Mouse (Mus musculus) spleen, adult 2 months (tissue): ENCODE results near the gene Serinc3. TPM values are rescaled to one million over a fixed set of nuclear protein-coding genes. Genes with fewer than 3 reads are reported as not detected.

Experiments
- DNase-seq, 2 experiments: peaks; one replicate each; pipeline versions ENCODE4 v3.0.0 to v3.0.0-alpha.2; 2012 to 2021; ENCODE audit warnings: low spot score in 2 of 2, low read depth in 1 of 2
- H3K27ac ChIP-seq: fragments of 200-500 bp; 2 replicates; pipeline ENCODE4 v1.5.1; 2012; ENCODE audit warnings: low read length, inconsistent platforms; ENCODE audit not compliant: insufficient read depth
- H3K27me3 ChIP-seq: fragments of 200-500 bp; 2 replicates; pipeline ENCODE4 v1.6.1; 2012; ENCODE audit warnings: mild to moderate bottlenecking, moderate library complexity, low read length, inconsistent platforms; ENCODE audit not compliant: control insufficient read depth, insufficient read depth
- H3K36me3 ChIP-seq: fragments of 200-500 bp; 2 replicates; pipeline ENCODE4 v1.6.1; 2012; ENCODE audit warnings: mild to moderate bottlenecking, low read length, inconsistent platforms; ENCODE audit not compliant: control insufficient read depth, insufficient read depth
- H3K4me1 ChIP-seq: fragments of 200-500 bp; 2 replicates; pipeline ENCODE4 v1.6.1; 2011; ENCODE audit warnings: inconsistent platforms; ENCODE audit not compliant: control insufficient read depth, insufficient read depth, insufficient read length
- H3K4me3 ChIP-seq: fragments of 200-500 bp; 2 replicates; pipeline ENCODE4 v1.5.1; 2011; ENCODE audit warnings: mild to moderate bottlenecking, inconsistent platforms; ENCODE audit not compliant: insufficient read depth, insufficient read length; ENCODE audit errors: extremely low read depth
- CTCF ChIP-seq: fragments of 200-500 bp; IDR thresholded peaks from 2 replicates; pipeline ENCODE4 v1.5.1; 2011; ENCODE audit warnings: mild to moderate bottlenecking, inconsistent platforms; ENCODE audit not compliant: insufficient read depth, insufficient read length, insufficient replicate concordance; ENCODE audit errors: extremely low read depth
- POLR2A ChIP-seq: fragments of 200-500 bp; IDR thresholded peaks from 2 replicates; pipeline ENCODE4 v1.6.1; 2011; ENCODE audit warnings: low read depth, low read length, inconsistent platforms
- WGBS: fragments of 180-500 bp; shearing (Covaris S2); methylation state at CpG from one replicate; pipeline ENCODE4 v1.1.7; 2018; 5-methylcytosine and 5-hydroxymethylcytosine counted together
- polyA plus RNA-seq: library from polyadenylated mRNA; depleted of rRNA; stranded (reverse); fragments of >200 nt; gene quantifications from 2 replicates; pipeline ENCODE4 v1.2.3, GENCODE M21; 2012; rRNA removed

Gene Serinc3
- polyA plus RNA-seq, 1 experiment = 443 TPM

GRCm38 (mm10) chr2:163574321-163574720 lies 70.6 kb downstream of the Serinc3 start:
- H3K27me3 ChIP-seq = no peaks in the 10 kb centered on the region
- H3K36me3 ChIP-seq = no peaks in the 10 kb centered on the region
- DNase-seq = no peak
- no peak overlapping the region for H3K4me3 ChIP-seq
- TF ChIP-seq POLR2A (no peak), CTCF (no peak)
- H3K4me1 ChIP-seq = no peaks in the 10 kb centered on the region; the same call in 1 of the 2 replicates
- H3K27ac ChIP-seq = no peak overlapping the region
- 77% methylated on average over 3 of the region's 3 CpGs for WGBS

Other genes starting within 250 kb of the Serinc3 start
- gene Jph2, start 247.1 kb downstream of the Serinc3 start, polyA plus RNA-seq = 2.9 and 4.3 TPM in 2 replicates
- 8.3 and 9.0 TPM in 2 replicates for gene Oser1, start 220.4 kb downstream of the Serinc3 start, polyA plus RNA-seq
- gene Gdap1l1, start 206.7 kb downstream of the Serinc3 start, polyA plus RNA-seq = 0.14 and 0.19 TPM in 2 replicates
- 3.7 and 4.1 TPM in 2 replicates for gene Fitm2, start 172.5 kb downstream of the Serinc3 start, polyA plus RNA-seq
- not detected in 2 replicates for gene R3hdml, start 152.8 kb downstream of the Serinc3 start, polyA plus RNA-seq
- 0.22 and 0.59 TPM in 2 replicates for gene Hnf4a, start 138.3 kb downstream of the Serinc3 start, polyA plus RNA-seq
- 57.9 and 67.7 TPM in 2 replicates for gene Ttpal, start 42.8 kb downstream of the Serinc3 start, polyA plus RNA-seq
- gene Pkig, start 13.3 kb upstream of the Serinc3 start, polyA plus RNA-seq = 138 and 179 TPM in 2 replicates
- 4.3 and 4.5 TPM in 2 replicates for gene Ada, start 105.1 kb upstream of the Serinc3 start, polyA plus RNA-seq
- 3.1 and 4.8 TPM in 2 replicates for gene Ccn5, start 175.7 kb upstream of the Serinc3 start, polyA plus RNA-seq
- gene Kcnk15, start 208.5 kb upstream of the Serinc3 start, polyA plus RNA-seq = not detected in 2 replicates